Mouse (Mus musculus): ENCODE results near the gene Hist4h4. TPM values are rescaled to one million over a fixed set of nuclear protein-coding genes. Genes with fewer than 3 reads are reported as not detected.

Gene Hist4h4
- polyA plus RNA-seq, 1 experiment from 2014 or later, result 0.72 TPM

DNA sequence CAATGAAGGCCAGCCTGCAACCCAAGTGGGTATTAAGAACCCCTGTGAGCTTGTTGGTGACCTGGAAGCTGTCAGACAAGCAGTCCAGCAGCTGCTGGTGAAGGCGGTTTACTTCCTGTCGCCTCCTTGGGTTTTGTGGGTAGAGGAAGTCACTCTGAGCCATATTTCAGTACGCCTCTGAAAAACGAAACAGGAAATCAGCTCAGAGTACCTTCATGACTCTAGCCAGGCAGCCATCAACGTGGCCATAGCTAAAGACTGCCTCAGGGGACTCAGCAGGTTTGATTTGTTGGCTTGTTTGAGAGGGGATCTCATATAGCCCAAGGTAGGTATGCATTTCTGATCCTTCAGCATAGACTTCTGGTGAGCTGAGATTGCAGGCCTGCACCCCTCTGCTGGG is 27.5 kb upstream of the Hist4h4 start:
- H3K36me3 ChIP-seq, result no peaks in the 10 kb centered on the region
- H3K4me2 ChIP-seq, result no peak overlapping the region
- WGBS, result 72% methylated on average over 5 of the region's 5 CpGs
- H3K9ac ChIP-seq, result no peak overlapping the region
- H3K9me3 ChIP-seq, result no peaks in the 10 kb centered on the region
- no peaks in the 10 kb centered on the region for H3K27me3 ChIP-seq (replicated peaks)
- no peaks in the 10 kb centered on the region for H3K4me1 ChIP-seq
- ATAC-seq (ENCODE audit: insufficient read depth, low FRiP score, low read depth), result no peak
- no peak overlapping the region for H3K4me3 ChIP-seq (replicated peaks)
- no peak overlapping the region for H3K27ac ChIP-seq

DNA sequence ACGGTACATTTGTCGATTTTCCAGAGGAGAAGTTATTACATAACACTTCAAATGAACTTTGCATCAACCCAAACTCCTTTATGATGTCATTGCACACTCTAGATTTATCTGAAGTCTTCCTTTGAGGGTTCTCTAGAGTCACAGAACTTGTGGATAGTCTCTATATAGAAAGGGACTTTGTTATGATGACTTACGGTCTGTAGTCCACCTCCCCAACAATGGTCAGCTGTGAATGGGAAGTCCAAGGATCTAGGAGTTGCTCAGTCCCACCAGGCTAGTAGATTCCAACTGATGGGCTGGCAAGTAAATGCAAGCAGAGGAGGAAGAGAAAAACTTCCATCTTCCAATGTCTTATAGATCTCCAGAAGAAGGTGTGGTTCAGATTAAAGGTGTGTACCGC is 24.5 kb upstream of the Hist4h4 start:
- Histone ChIP-seq H3K9ac (no peak overlapping the region), H3K9me3 (no peaks in the 10 kb centered on the region), H3K27me3 (replicated peaks) (no peaks in the 10 kb centered on the region), H3K36me3 (peaks cover 12% of the 10 kb centered on the region), H3K4me2 (peak overlapping the region; percentile 55), H3K27ac (peak overlapping the region; percentile 64; the same call in 1 of the 2 replicates), H3K4me1 (no peaks in the 10 kb centered on the region), H3K4me3 (replicated peaks) (peak overlapping the region; percentile 97)
- no peak for ATAC-seq (ENCODE audit: insufficient read depth, low FRiP score, low read depth)
- 37% methylated on average over 4 of the region's 4 CpGs for WGBS

DNA sequence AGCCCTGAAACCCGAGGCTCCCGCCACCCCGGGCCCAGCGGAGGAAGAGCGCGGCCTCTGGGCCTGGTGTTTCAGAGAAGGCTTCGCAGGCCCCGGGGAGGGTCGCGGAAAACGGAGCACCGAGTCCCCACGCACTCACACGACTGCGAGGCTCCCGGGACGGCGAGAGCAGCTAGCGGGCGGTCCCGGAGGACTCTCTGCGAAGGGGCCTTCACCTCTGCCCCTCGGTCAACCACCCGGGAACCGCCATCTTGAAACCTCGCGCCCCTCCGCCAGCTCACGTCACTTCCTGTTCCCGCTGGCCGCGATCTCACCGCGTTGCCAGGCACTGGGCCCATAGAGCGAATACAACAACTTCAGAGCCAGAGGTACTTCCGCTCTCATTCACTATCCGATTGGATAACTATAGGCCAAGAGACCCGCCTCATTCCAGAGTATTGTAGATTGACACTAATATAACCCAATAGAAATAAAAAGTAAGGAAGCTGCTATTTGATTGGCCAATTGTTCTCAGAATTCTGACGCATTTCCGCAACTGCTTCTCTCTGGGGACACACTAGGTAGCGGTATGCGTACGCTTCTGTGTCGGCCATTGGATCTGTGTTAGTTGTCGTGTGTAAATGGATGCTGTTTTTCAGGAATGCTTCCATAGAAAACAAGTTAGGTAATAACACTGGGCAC is 23.8 kb upstream of the Hist4h4 start, which contains the start of gene Wbp11:
Wbp11 (minus strand) TSS at position 353 of the 681 bp plus-strand sequence.
- H3K4me3 ChIP-seq (replicated peaks), result peak within 1 kb of the TSS; percentile 97
- peak within 1 kb of the TSS; percentile 99 for H3K9ac ChIP-seq
- H3K36me3 ChIP-seq, result peaks cover 14% of the 10 kb centered on the region
- peak within 1 kb of the TSS; percentile 64 for H3K4me2 ChIP-seq
- H3K27ac ChIP-seq, result peak within 1 kb of the TSS; percentile 75
- no peaks in the 10 kb centered on the region for H3K27me3 ChIP-seq (replicated peaks)
- H3K4me1 ChIP-seq, result no peaks in the 10 kb centered on the region
- H3K9me3 ChIP-seq, result no peaks in the 10 kb centered on the region
- WGBS, result under 1% methylated on average over 45 of the region's 45 CpGs
- ATAC-seq (ENCODE audit: insufficient read depth, low FRiP score, low read depth), result peak; percentile 100

DNA sequence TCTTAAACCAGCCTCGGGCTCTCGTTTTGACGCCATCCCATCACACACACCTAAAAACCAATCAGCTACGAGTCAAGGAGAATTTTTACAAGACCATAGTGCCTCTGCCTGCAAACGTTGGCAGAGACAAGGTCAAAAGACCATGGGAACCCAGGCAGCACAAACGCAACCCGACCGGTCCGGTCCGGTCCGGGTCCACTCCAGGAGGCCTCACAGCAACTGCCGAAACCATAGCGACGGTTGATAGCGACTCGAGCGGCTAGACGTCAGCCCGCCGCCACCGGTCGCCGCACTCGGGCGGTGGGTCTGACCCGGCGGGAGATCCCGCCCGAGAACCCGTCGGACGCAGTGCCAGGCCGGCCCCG is 23.3 kb upstream of the Hist4h4 start, which contains the start of gene BC049715:
BC049715 (plus strand) TSS at position 111 of the 365 bp plus-strand sequence.
- H3K4me3 ChIP-seq (replicated peaks), result peak within 1 kb of the TSS; percentile 97
- H3K4me2 ChIP-seq, result peak within 1 kb of the TSS; percentile 64
- peaks cover 18% of the 10 kb centered on the region for H3K36me3 ChIP-seq
- H3K27me3 ChIP-seq (replicated peaks), result no peaks in the 10 kb centered on the region
- WGBS, result 0% methylated on average over 34 of the region's 34 CpGs
- peak within 1 kb of the TSS; percentile 99 for H3K9ac ChIP-seq
- H3K4me1 ChIP-seq, result no peaks in the 10 kb centered on the region
- no peaks in the 10 kb centered on the region for H3K9me3 ChIP-seq
- ATAC-seq (ENCODE audit: insufficient read depth, low FRiP score, low read depth), result 0 out of 2 replicates have a peak, but pooled peaks have one; percentile 5
- peak within 1 kb of the TSS; percentile 75 for H3K27ac ChIP-seq

DNA sequence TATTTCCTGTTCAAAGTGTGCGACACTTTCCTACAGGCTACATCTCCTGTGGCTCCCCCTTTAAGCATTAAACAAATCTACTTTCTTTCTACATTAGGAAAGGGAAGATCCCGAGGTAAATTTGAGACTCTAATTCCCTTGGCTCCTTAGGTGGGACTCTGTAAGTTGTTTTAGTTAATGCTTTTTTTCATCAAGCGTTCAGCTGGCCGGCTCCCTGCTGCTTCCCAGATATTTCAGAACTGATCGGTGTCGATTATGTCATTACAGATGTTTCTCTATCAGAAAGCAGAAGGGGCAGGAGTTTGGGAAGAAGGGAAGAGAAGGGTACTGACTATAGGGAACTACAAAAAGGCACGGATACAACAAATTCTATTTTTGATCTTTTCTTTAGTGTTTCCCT is 22.9 kb upstream of the Hist4h4 start:
- Histone ChIP-seq H3K4me2 (peak overlapping the region; percentile 64), H3K9ac (peak overlapping the region; percentile 99), H3K4me1 (no peaks in the 10 kb centered on the region), H3K4me3 (replicated peaks) (peak overlapping the region; percentile 97), H3K36me3 (peaks cover 22% of the 10 kb centered on the region), H3K27ac (no peak overlapping the region), H3K9me3 (no peaks in the 10 kb centered on the region), H3K27me3 (replicated peaks) (no peaks in the 10 kb centered on the region)
- no peak for ATAC-seq (ENCODE audit: insufficient read depth, low FRiP score, low read depth)
- 15% methylated on average over 7 of the region's 7 CpGs for WGBS

DNA sequence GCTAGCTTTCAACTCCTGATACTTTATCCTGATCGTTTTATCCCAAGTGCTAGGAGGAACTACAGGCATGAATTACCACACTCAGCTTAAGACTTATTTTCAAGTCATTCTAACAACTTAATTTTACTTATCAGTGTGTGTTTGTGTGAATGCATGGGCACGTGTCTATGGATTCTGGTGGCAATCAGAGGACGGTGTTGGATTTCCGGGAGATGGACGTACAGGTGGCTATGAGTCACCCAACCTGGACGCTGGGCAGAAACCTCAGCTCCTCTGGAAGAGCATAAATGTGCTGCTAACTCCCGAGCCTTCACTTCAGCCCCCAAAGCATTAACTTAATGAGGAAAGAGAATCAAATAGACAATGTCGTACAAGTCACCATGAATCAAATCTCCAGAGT is 20.8 kb upstream of the Hist4h4 start:
- Histone ChIP-seq H3K4me1 (no peaks in the 10 kb centered on the region), H3K9me3 (no peaks in the 10 kb centered on the region), H3K36me3 (peaks cover 43% of the 10 kb centered on the region), H3K27ac (no peak overlapping the region), H3K27me3 (replicated peaks) (no peaks in the 10 kb centered on the region), H3K4me2 (no peak overlapping the region), H3K4me3 (replicated peaks) (no peak overlapping the region), H3K9ac (no peak overlapping the region)
- ATAC-seq (ENCODE audit: insufficient read depth, low FRiP score, low read depth), result no peak
- WGBS, result 91% methylated on average over 8 of the region's 8 CpGs

DNA sequence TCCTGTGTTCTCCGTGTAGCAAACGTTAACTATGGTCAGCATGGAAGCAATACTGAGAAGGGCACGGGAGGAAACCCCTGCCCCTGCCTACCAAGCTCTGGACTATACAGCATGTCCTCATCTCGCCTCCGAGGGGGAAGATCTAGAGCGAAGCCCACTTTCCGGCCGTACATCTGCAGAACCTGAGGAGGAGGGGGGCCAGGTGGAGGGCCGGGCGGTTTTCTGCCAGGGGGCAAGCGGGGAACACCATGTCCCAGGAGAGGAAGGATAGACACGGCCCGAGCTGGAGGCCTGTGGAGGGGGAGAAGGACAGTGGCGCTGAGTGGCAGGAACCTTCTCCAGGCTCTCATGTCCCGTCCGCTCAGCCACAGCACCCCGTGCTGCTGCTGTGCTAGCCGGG is 16.9 kb upstream of the Hist4h4 start:
- Histone ChIP-seq H3K36me3 (peaks cover 77% of the 10 kb centered on the region), H3K27ac (no peak overlapping the region), H3K4me3 (replicated peaks) (no peak overlapping the region), H3K27me3 (replicated peaks) (no peaks in the 10 kb centered on the region), H3K4me2 (no peak overlapping the region), H3K4me1 (no peaks in the 10 kb centered on the region), H3K9ac (no peak overlapping the region), H3K9me3 (no peaks in the 10 kb centered on the region)
- WGBS, result 92% methylated on average over 18 of the region's 18 CpGs
- no peak for ATAC-seq (ENCODE audit: insufficient read depth, low FRiP score, low read depth)

DNA sequence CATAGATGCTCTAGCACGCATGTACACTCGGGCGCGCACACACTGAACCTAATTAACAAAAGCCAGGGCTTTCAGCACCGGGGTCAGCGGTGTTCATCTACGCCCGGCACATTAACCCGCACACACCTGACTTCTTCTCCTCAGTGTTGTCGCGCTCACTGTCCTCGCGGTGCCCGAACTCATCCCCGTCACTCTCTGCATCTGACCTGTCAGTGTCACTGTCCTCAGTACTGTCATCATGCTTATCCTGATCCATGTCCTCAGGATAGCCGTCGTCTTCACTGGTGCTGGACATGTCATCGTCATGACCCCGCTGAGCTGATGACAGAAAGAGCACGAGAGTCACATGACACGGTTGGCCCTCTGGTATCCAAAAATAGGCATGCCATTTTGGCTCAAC is 16.2 kb upstream of the Hist4h4 start:
- H3K4me2 ChIP-seq, result no peak overlapping the region
- no peak overlapping the region for H3K27ac ChIP-seq

DNA sequence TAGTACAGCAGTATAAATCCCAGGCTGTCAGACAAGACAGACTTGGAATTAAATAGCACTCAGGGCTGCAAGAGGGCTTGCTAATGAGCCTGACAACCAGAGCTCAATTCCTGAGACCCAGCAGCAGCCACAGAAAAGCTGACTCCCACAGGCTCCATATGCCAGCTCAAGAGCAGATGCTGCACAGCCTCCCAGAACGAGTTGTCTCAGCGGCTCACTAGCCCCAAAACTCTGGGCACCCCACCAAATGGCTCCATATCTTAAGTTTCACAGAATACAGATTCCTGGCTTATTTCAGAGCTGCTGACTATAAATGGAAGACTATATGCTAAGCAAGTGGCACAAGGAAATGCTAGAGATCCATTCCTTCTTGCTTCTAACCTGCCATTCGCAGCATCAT is 13.3 kb upstream of the Hist4h4 start:
- H3K36me3 ChIP-seq, result peaks cover 85% of the 10 kb centered on the region
- H3K9me3 ChIP-seq, result no peaks in the 10 kb centered on the region
- WGBS, result 95% methylated on average over 3 of the region's 3 CpGs
- no peak overlapping the region for H3K27ac ChIP-seq
- no peaks in the 10 kb centered on the region for H3K27me3 ChIP-seq (replicated peaks)
- H3K4me1 ChIP-seq, result no peaks in the 10 kb centered on the region
- no peak overlapping the region for H3K4me2 ChIP-seq
- no peak overlapping the region for H3K9ac ChIP-seq
- ATAC-seq (ENCODE audit: insufficient read depth, low FRiP score, low read depth), result no peak
- no peak overlapping the region for H3K4me3 ChIP-seq (replicated peaks)

More for the DNA sequence above, 16.2 kb upstream of the Hist4h4 start:
- no peak overlapping the region for H3K4me3 ChIP-seq (replicated peaks)
- H3K9ac ChIP-seq, result no peak overlapping the region
- H3K4me1 ChIP-seq, result no peaks in the 10 kb centered on the region
- peaks cover 82% of the 10 kb centered on the region for H3K36me3 ChIP-seq
- ATAC-seq (ENCODE audit: insufficient read depth, low FRiP score, low read depth), result no peak
- no peaks in the 10 kb centered on the region for H3K27me3 ChIP-seq (replicated peaks)
- 96% methylated on average over 21 of the region's 21 CpGs for WGBS
- H3K9me3 ChIP-seq, result no peaks in the 10 kb centered on the region

DNA sequence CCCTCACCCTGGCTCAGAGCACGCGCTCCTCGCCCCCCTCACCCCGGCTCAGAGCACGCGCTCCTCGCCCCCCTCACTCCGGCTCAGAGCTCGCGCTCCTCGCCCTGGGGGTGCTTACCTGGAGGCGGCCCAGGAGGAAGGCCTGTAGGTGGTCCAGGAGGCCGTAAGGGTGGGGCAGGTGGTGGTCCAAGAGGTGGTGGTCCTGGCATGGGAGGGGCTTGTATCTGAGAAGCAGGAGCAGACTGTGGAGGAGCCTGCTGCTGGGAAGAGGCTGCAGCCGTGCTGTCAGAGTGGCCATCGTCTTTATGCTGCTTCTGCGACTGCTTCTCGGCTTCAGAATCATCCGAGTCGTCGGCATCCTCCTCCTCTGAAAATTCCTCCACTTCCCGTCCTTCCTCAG is 12.6 kb upstream of the Hist4h4 start:
- no peaks in the 10 kb centered on the region for H3K9me3 ChIP-seq
- no peak overlapping the region for H3K9ac ChIP-seq
- no peak for ATAC-seq (ENCODE audit: insufficient read depth, low FRiP score, low read depth)
- H3K36me3 ChIP-seq, result peaks cover 84% of the 10 kb centered on the region
- no peak overlapping the region for H3K4me3 ChIP-seq (replicated peaks)
- no peak overlapping the region for H3K27ac ChIP-seq
- 93% methylated on average over 21 of the region's 21 CpGs for WGBS
- no peaks in the 10 kb centered on the region for H3K27me3 ChIP-seq (replicated peaks)
- H3K4me2 ChIP-seq, result no peak overlapping the region
- no peaks in the 10 kb centered on the region for H3K4me1 ChIP-seq

DNA sequence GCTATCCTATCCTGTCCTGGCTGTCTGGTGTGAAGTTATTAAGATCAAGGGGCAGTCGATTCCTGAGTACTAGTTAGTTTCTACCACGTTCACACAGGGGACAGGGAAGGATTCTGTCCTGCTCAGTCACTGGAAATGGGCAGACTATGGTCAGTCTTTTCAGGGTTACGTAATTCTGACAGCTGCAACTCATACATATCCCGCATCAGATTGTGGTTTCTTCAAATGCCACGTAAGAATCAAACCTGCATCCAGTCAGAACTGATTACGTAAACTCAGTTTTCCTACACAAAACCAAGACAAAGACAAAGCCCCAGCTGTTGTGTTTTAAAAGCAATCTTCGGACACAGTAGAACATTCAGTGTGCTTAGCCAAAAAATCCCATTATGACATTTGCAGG is 11.2 kb upstream of the Hist4h4 start:
- Histone ChIP-seq H3K36me3 (peaks cover 74% of the 10 kb centered on the region), H3K27ac (no peak overlapping the region)

DNA sequence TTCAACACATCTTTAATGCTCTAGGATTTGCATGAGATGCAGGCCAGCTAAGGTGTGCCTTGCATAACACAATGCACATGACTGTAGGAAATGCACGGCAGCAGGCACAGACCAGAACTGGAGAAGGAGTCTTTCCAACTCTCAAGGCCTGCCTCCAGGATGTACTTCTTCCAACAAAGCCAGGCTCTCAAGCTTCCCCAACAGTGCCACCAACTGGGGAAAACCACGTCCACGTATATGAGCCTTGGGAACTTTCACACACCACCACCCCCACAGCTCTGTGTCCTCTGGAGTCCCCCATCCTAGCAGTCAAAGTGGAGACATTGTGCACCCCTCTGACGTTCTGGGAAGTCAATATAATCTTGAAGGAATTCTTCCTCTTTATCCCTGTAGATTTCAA is 8.9 kb upstream of the Hist4h4 start:
- 35% methylated on average over 4 of the region's 4 CpGs for WGBS
- Histone ChIP-seq H3K9me3 (no peaks in the 10 kb centered on the region), H3K27ac (peak overlapping the region; percentile 8; the same call in 1 of the 2 replicates), H3K4me1 (0 out of 2 replicates have a peak, but pooled peaks cover 7% of the 10 kb centered on the region), H3K9ac (no peak overlapping the region), H3K27me3 (replicated peaks) (no peaks in the 10 kb centered on the region), H3K36me3 (peaks cover 59% of the 10 kb centered on the region), H3K4me3 (replicated peaks) (no peak overlapping the region), H3K4me2 (no peak overlapping the region)
- ATAC-seq (ENCODE audit: insufficient read depth, low FRiP score, low read depth), result no peak

More for the DNA sequence above, 11.2 kb upstream of the Hist4h4 start:
- Histone ChIP-seq H3K9me3 (no peaks in the 10 kb centered on the region), H3K9ac (no peak overlapping the region), H3K27me3 (replicated peaks) (no peaks in the 10 kb centered on the region), H3K4me1 (no peaks in the 10 kb centered on the region), H3K4me2 (no peak overlapping the region), H3K4me3 (replicated peaks) (no peak overlapping the region)
- no peak for ATAC-seq (ENCODE audit: insufficient read depth, low FRiP score, low read depth)
- WGBS, result 92% methylated on average over 7 of the region's 7 CpGs

All from stomach, embryonic 15.5 days (tissue).